Mouse (Mus musculus) liver, postnatal 0 days (tissue): Measurements from ENCODE around the gene Gm10912.
A peak's percentile ranks its signal among the peaks of the same experiment; 100 is the strongest.
"Not testable (repeated sequence)": the region's sequence is repeated elsewhere in the genome, so short reads cannot be mapped to it uniquely, and the experiment has no call there.

Source experiments
- CTCF ChIP-seq: sonication (generic); IDR thresholded peaks from 2 replicates; pipeline ENCODE4 v1.5.1; 2016; ENCODE audit warnings: antibody characterized with exemption, low read depth
- EP300 ChIP-seq: IDR thresholded peaks from 2 replicates; pipeline ENCODE4 v1.6.1; 2016; ENCODE audit warnings: antibody characterized with exemption, low read depth, mild to moderate bottlenecking

- not testable (repeated sequence) for TF ChIP-seq CTCF
- TF ChIP-seq EP300, result peak; percentile 87
Observed at GRCm38 (mm10) chr2:104078285-104078684, 12.7 kb downstream of the Gm10912 start.
